Mouse (Mus musculus) heart, embryonic 14.5 days (tissue): ENCODE data around the gene Olfr418. TPM values are rescaled to one million over a fixed set of nuclear protein-coding genes. Genes with fewer than 3 reads are reported as not detected.
"Not testable (repeated sequence)": the region's sequence is repeated elsewhere in the genome, so short reads cannot be mapped to it uniquely, and the experiment has no call there.

Experiments
- ATAC-seq: fragments of 200-750 bp; cut with Nextera tagmentation; 2 replicates; pipeline ENCODE4 v1.8.0; 2017; ENCODE audit warnings: low read depth, moderate TSS enrichment; ENCODE audit not compliant: insufficient number of reproducible peaks, insufficient read depth, low FRiP score
- H3K27ac ChIP-seq, 2 experiments: fragments of 200-500 bp in 1 of 2; fragments of 300-500 bp in 1 of 2; sonication (generic) in 1 of 2; replicated peaks in 1 of 2; 2 replicates each; pipeline ENCODE4 v1.5.1; 2012 to 2014; ENCODE audit warnings: low read depth in 2 of 2, low read length in 2 of 2, control low read depth in 1 of 2, mild to moderate bottlenecking in 1 of 2, mixed read lengths in 1 of 2; ENCODE audit not compliant: control insufficient read depth in 1 of 2, insufficient read depth in 1 of 2
- H3K27me3 ChIP-seq: fragments of 300-500 bp; sonication (generic); 2 replicates; pipeline ENCODE4 v1.6.1; 2014; ENCODE audit warnings: mild to moderate bottlenecking, low read length, control low read depth; ENCODE audit not compliant: control insufficient read depth, insufficient read depth
- H3K36me3 ChIP-seq: fragments of 300-500 bp; sonication (generic); 2 replicates; pipeline ENCODE4 v1.6.1; 2014; ENCODE audit warnings: mild to moderate bottlenecking, control low read depth, low read length, mixed read lengths; ENCODE audit not compliant: control insufficient read depth, insufficient read depth
- H3K4me1 ChIP-seq, 2 experiments: fragments of 200-500 bp in 1 of 2; fragments of 300-500 bp in 1 of 2; sonication (generic) in 1 of 2; 2 replicates each; pipeline ENCODE4 v1.6.1; 2012 to 2014; ENCODE audit warnings: low read length in 2 of 2, control low read depth in 1 of 2, mixed read lengths in 1 of 2; ENCODE audit not compliant: control insufficient read depth in 2 of 2, insufficient read depth in 2 of 2
- H3K4me2 ChIP-seq: fragments of 300-500 bp; sonication (generic); 2 replicates; pipeline ENCODE4 v1.6.1; 2014; ENCODE audit warnings: mild to moderate bottlenecking, low read length
- H3K4me3 ChIP-seq, 2 experiments: fragments of 200-500 bp in 1 of 2; fragments of 300-500 bp in 1 of 2; sonication (generic) in 1 of 2; 2 replicates each; pipeline ENCODE4 v1.5.1; 2012 to 2014; ENCODE audit warnings: low read length in 2 of 2, mild to moderate bottlenecking in 2 of 2, control low read depth in 1 of 2, low read depth in 1 of 2, moderate library complexity in 1 of 2; ENCODE audit not compliant: control insufficient read depth in 1 of 2, insufficient read depth in 1 of 2
- H3K9ac ChIP-seq: fragments of 300-500 bp; sonication (generic); 2 replicates; pipeline ENCODE4 v1.6.1; 2014; ENCODE audit warnings: mild to moderate bottlenecking, low read length
- H3K9me3 ChIP-seq: fragments of 300-500 bp; sonication (generic); 2 replicates; pipeline ENCODE4 v1.6.1; 2016; ENCODE audit warnings: low read length, control low read depth; ENCODE audit not compliant: control insufficient read depth
- WGBS: fragments of 180-500 bp; shearing (Covaris S2); extraction: QIAGEN DNeasy Blood & Tissue Kit; methylation state at CpG from one replicate; pipeline ENCODE4 v1.1.7; 2014; 5-methylcytosine and 5-hydroxymethylcytosine counted together
- polyA plus RNA-seq: library from polyadenylated mRNA; unstranded; fragments of >200 nt; fragmentation: Nextera tagmentation; extraction: Ambion mirVana; gene quantifications from 2 replicates; pipeline ENCODE4 v1.2.1, GENCODE M21; 2014

Gene Olfr418
- polyA plus RNA-seq, result not detected in 2 replicates

- Histone ChIP-seq H3K27ac (no peak within 1 kb of the TSS), H3K4me1 (no peaks in the 10 kb centered on the region), H3K9me3 (no peaks in the 10 kb centered on the region), H3K36me3 (no peaks in the 10 kb centered on the region), H3K4me2 (no peak within 1 kb of the TSS), H3K9ac (no peak within 1 kb of the TSS), H3K27me3 (no peaks in the 10 kb centered on the region), H3K4me3 (no peak within 1 kb of the TSS)
- ATAC-seq, result no peak
Observed at GRCm38 (mm10) chr1:173265701-173266100, at the start of gene Olfr418. TSS of gene Olfr418 (plus strand) at chr1:173266001.

- H3K4me3 ChIP-seq, result no peak overlapping the region
- H3K36me3 ChIP-seq, result no peaks in the 10 kb centered on the region
- H3K27me3 ChIP-seq, result no peaks in the 10 kb centered on the region
- no peak overlapping the region for H3K4me2 ChIP-seq
- whole genome bisulfite sequencing, result 71% methylated on average over 3 of the region's 3 CpGs
- H3K27ac ChIP-seq, result no peak overlapping the region
- H3K4me1 ChIP-seq, result no peaks in the 10 kb centered on the region
- ATAC-seq, result no peak
- H3K9me3 ChIP-seq, result no peaks in the 10 kb centered on the region
- H3K9ac ChIP-seq, result no peak overlapping the region
Observed at GRCm38 (mm10) chr1:173216481-173216880, 49.3 kb upstream of the Olfr418 start.

- WGBS, result 65% methylated on average over 2 of the region's 2 CpGs
- H3K27me3 ChIP-seq, result no peaks in the 10 kb centered on the region
- H3K36me3 ChIP-seq, result no peaks in the 10 kb centered on the region
- no peak within 1 kb of the TSS for H3K4me3 ChIP-seq
- H3K4me2 ChIP-seq, result no peak within 1 kb of the TSS
- no peaks in the 10 kb centered on the region for H3K4me1 ChIP-seq
- ATAC-seq, result no peak
- no peak within 1 kb of the TSS for H3K9ac ChIP-seq
- no peaks in the 10 kb centered on the region for H3K9me3 ChIP-seq
- H3K27ac ChIP-seq, result no peak within 1 kb of the TSS
Observed at GRCm38 (mm10) chr1:173227081-173227480, 38.7 kb upstream of the Olfr418 start, which contains the start of gene Fcer1a. TSS of gene Fcer1a (minus strand) at chr1:173227214.

- not testable (repeated sequence) for H3K4me2 ChIP-seq
- WGBS, result 64% methylated on average over 1 of the region's 1 CpGs
Observed at GRCm38 (mm10) chr1:173237004-173237403, 28.8 kb upstream of the Olfr418 start.

GRCm38 (mm10) chr1:173249888-173250287, 15.9 kb upstream of the Olfr418 start:
- no peak for ATAC-seq
- Histone ChIP-seq H3K36me3 (no peaks in the 10 kb centered on the region), H3K4me1 (no peaks in the 10 kb centered on the region), H3K27ac (no peak overlapping the region), H3K4me2 (no peak overlapping the region), H3K4me3 (no peak overlapping the region), H3K27me3 (no peaks in the 10 kb centered on the region), H3K9me3 (no peaks in the 10 kb centered on the region), H3K9ac (no peak overlapping the region)
- WGBS, result 86% methylated on average over 3 of the region's 3 CpGs

More at GRCm38 (mm10) chr1:173237004-173237403, 28.8 kb upstream of the Olfr418 start:
- not testable (repeated sequence) for H3K27ac ChIP-seq, H3K4me1 ChIP-seq, H3K36me3 ChIP-seq, H3K9me3 ChIP-seq, H3K9ac ChIP-seq, H3K4me3 ChIP-seq, ATAC-seq, H3K27me3 ChIP-seq

GRCm38 (mm10) chr1:173277677-173278076, 11.9 kb downstream of the Olfr418 start, which contains the start of gene Mptx2:
TSS of gene Mptx2 (minus strand) at chr1:173277777.
- Histone ChIP-seq H3K4me1 (no peaks in the 10 kb centered on the region), H3K9ac (no peak within 1 kb of the TSS), H3K27me3 (no peaks in the 10 kb centered on the region), H3K9me3 (no peaks in the 10 kb centered on the region), H3K36me3 (no peaks in the 10 kb centered on the region), H3K27ac (no peak within 1 kb of the TSS), H3K4me2 (no peak within 1 kb of the TSS), H3K4me3 (no peak within 1 kb of the TSS)
- ATAC-seq, result no peak
- 62% methylated on average over 3 of the region's 3 CpGs for WGBS

- not testable (repeated sequence) for H3K27ac ChIP-seq, ATAC-seq, H3K4me1 ChIP-seq, H3K4me2 ChIP-seq, H3K9ac ChIP-seq, H3K36me3 ChIP-seq, H3K27me3 ChIP-seq, H3K4me3 ChIP-seq, H3K9me3 ChIP-seq
- 40% methylated on average over 3 of the region's 3 CpGs for WGBS
Observed at GRCm38 (mm10) chr1:173302795-173303194, 37.0 kb downstream of the Olfr418 start.

- not testable (repeated sequence) for H3K4me1 ChIP-seq, H3K27me3 ChIP-seq, H3K9me3 ChIP-seq, H3K9ac ChIP-seq, H3K36me3 ChIP-seq, ATAC-seq, H3K4me2 ChIP-seq, H3K27ac ChIP-seq, H3K4me3 ChIP-seq
- WGBS, result 61% methylated on average over 7 of the region's 7 CpGs
Observed at GRCm38 (mm10) chr1:173313535-173314050, 47.8 kb downstream of the Olfr418 start.
